Mouse (Mus musculus) testis, adult 2 months (tissue): ENCODE measurements around the gene Atp8a2. TPM values are rescaled to one million over a fixed set of nuclear protein-coding genes. Genes with fewer than 3 reads are reported as not detected.
"Not testable (repeated sequence)": the region's sequence is repeated elsewhere in the genome, so short reads cannot be mapped to it uniquely, and the experiment has no call there.

ENCODE experiments used
- H3K27ac ChIP-seq: fragments of 200-500 bp; 2 replicates; pipeline ENCODE4 v1.5.1; 2012; ENCODE audit warnings: low read depth, low read length; ENCODE audit not compliant: control insufficient read depth, insufficient read depth
- H3K27me3 ChIP-seq: fragments of 200-500 bp; 2 replicates; pipeline ENCODE4 v1.6.1; 2012; ENCODE audit warnings: mild to moderate bottlenecking, low read length, moderate library complexity; ENCODE audit not compliant: control insufficient read depth, insufficient read depth
- H3K36me3 ChIP-seq: fragments of 200-500 bp; 2 replicates; pipeline ENCODE4 v1.6.1; 2012; ENCODE audit warnings: mild to moderate bottlenecking, low read length; ENCODE audit not compliant: control insufficient read depth, insufficient read depth
- H3K4me1 ChIP-seq: fragments of 200-500 bp; 2 replicates; pipeline ENCODE4 v1.6.1; 2012; ENCODE audit warnings: low read length; ENCODE audit not compliant: control insufficient read depth, insufficient read depth
- H3K4me3 ChIP-seq: fragments of 200-500 bp; 2 replicates; pipeline ENCODE4 v1.5.1; 2012; ENCODE audit warnings: low read depth, mild to moderate bottlenecking, low read length, moderate library complexity, mixed read lengths; ENCODE audit not compliant: control insufficient read depth
- CTCF ChIP-seq: fragments of 200-500 bp; IDR thresholded peaks from 2 replicates; pipeline ENCODE4 v1.5.1; 2012; ENCODE audit warnings: low read depth, mild to moderate bottlenecking, inconsistent platforms, low read length, moderate library complexity; ENCODE audit not compliant: control insufficient read depth, insufficient read depth, insufficient replicate concordance
- POLR2A ChIP-seq: fragments of 200-500 bp; IDR thresholded peaks from 2 replicates; pipeline ENCODE4 v1.6.1; 2012; ENCODE audit warnings: low read depth, mild to moderate bottlenecking, inconsistent platforms, low read length, moderate library complexity; ENCODE audit not compliant: control insufficient read depth
- polyA plus RNA-seq: library from polyadenylated mRNA; depleted of rRNA; stranded (reverse); fragments of >200 nt; gene quantifications from 2 replicates; pipeline ENCODE4 v1.2.3, GENCODE M21; 2012

Gene Atp8a2
- polyA plus RNA-seq, 1 experiment, result 18.8 TPM

- Histone ChIP-seq H3K4me3 (no peak overlapping the region), H3K27ac (no peak overlapping the region), H3K27me3 (no peaks in the 10 kb centered on the region), H3K36me3 (no peaks in the 10 kb centered on the region), H3K4me1 (no peaks in the 10 kb centered on the region)
- TF ChIP-seq CTCF, result no peak
- TF ChIP-seq POLR2A, result no peak
These were observed 338.3 kb downstream of the Atp8a2 start for GRCm38 (mm10) chr14:59858501-59859225.

DNA sequence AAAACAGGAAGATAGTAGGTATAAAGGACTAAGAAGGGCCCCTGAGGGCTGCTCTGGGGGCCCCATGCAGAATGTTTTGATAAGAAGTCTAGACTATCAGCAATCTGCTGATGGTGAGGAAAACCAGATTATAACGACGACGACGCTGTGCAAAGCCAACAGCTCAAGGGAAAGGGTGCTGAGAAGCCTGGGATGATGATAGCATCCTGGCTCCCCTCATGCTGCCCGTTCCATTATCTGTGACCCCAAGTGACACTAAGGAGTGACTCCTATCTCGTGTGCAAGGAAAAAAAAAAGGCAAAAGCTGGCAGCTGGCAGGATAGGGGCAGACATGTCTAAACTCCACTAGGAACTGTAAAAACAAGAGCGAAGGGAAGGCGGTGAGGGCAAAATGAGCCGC lies 343.8 kb downstream of the Atp8a2 start:
- Histone ChIP-seq H3K36me3 (no peaks in the 10 kb centered on the region), H3K4me1 (no peaks in the 10 kb centered on the region), H3K4me3 (no peak overlapping the region), H3K27ac (no peak overlapping the region), H3K27me3 (no peaks in the 10 kb centered on the region)
- TF ChIP-seq CTCF (no peak), POLR2A (no peak)

DNA sequence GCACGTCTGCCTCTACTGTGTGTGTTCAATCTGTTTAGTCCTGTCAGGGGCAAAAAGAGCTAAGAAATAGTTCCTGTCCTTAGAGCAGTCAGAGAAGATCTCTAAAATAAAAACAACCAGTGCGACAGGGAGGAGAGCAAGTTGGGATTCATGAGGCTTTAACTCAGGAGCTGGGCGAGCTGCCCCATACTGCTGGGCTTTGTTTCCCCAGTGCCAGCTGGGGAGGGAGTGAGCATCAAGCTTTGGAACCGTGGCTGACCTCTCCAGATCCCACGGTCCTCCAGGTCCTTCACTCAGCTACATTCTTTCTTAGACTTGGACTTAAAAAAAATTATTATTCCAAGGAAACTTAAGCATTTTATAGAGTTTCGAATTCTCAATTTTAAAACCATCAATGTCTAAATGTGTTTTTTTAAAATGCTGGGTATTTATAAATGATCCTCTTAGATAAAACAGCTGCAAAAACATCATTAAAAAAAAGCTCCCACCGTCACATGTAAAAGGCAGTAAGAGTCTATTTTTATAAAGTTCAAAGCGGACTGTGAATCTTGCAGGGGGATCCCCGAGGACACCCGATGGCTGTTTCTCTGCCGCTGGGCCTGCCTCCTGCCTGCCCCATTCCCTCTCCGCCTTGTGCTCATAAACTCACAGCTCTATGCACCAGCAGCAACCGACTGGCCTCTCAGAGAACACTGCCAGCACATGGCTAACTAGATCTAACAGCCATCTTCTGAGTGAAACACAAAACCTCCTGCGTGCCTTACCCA lies 350.2 kb downstream of the Atp8a2 start:
- Histone ChIP-seq H3K4me3 (no peak overlapping the region), H3K4me1 (no peaks in the 10 kb centered on the region), H3K27ac (no peak overlapping the region), H3K36me3 (no peaks in the 10 kb centered on the region), H3K27me3 (no peaks in the 10 kb centered on the region)
- TF ChIP-seq CTCF (no peak), POLR2A (no peak)

- Histone ChIP-seq H3K4me1 (no peaks in the 10 kb centered on the region), H3K27me3 (no peaks in the 10 kb centered on the region), H3K4me3 (no peak overlapping the region), H3K27ac (no peak overlapping the region), H3K36me3 (no peaks in the 10 kb centered on the region)
- no peak for TF ChIP-seq POLR2A
- TF ChIP-seq CTCF, result no peak
These were observed 353.6 kb downstream of the Atp8a2 start for GRCm38 (mm10) chr14:59843264-59843942.

- no peak overlapping the region for H3K27ac ChIP-seq
These were observed 356.8 kb downstream of the Atp8a2 start for GRCm38 (mm10) chr14:59839951-59840720.

DNA sequence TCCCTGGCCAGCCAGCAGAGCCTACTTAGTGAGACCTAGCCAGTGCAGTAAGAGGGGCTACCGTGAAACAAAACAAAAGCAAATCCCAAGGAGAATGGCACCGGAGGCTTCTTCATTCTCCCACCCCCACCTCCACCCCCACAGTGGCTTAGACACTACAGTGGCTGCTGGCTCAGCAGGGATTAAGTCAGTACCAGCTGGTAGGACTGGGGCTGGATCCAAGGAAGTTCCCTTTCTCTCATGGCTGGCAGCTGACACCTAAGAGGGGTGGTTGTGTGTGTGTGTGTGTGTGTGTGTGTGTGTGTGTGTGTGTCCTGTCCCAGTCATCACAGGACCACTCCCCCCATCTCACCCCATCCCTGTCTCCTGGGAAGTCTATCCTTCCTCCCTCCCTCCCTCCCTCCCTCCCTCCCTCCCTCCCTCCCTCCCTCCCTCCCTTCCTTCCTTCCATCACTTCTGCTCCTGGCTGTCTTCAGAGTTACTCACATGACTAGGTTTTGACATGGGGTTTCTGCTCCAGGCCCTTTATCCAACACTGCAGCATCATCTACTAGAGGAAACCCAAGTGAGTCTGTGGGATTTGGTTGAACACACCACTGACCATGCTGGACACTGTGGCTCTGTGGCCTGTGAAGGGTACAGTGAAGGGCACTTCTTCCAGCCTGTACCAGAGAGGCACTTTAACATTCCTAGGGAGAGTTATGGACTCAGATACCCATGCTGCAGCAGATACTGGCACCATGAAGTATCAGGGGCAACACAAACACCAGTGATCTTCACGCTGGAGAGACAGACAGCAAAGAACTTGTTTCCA lies 358.3 kb downstream of the Atp8a2 start:
- H3K27ac ChIP-seq, H3K36me3 ChIP-seq, H3K4me1 ChIP-seq, H3K27me3 ChIP-seq, H3K4me3 ChIP-seq: not testable (repeated sequence)

More at GRCm38 (mm10) chr14:59839951-59840720, 356.8 kb downstream of the Atp8a2 start:
- no peak overlapping the region for H3K4me3 ChIP-seq
- no peaks in the 10 kb centered on the region for H3K27me3 ChIP-seq
- no peak for TF ChIP-seq CTCF
- TF ChIP-seq POLR2A, result no peak
- H3K36me3 ChIP-seq, result no peaks in the 10 kb centered on the region
- H3K4me1 ChIP-seq, result no peaks in the 10 kb centered on the region

DNA sequence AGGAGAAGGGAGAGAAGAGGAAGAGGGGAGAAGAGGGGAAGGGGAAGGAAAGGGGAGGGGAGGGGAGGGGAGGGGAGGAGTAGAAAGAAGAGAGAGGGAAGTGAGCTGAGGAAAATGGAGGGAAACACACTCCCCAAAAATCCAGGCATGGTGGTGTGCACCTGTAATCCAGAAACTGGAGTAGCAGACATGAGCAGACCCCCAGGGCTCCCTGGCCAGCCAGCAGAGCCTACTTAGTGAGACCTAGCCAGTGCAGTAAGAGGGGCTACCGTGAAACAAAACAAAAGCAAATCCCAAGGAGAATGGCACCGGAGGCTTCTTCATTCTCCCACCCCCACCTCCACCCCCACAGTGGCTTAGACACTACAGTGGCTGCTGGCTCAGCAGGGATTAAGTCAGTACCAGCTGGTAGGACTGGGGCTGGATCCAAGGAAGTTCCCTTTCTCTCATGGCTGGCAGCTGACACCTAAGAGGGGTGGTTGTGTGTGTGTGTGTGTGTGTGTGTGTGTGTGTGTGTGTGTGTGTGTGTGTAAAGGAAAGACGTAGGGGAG lies 359.2 kb downstream of the Atp8a2 start:
- not testable (repeated sequence) for H3K4me3 ChIP-seq, H3K36me3 ChIP-seq, H3K27me3 ChIP-seq, H3K27ac ChIP-seq, H3K4me1 ChIP-seq
